Mouse (Mus musculus) heart, adult 8-10 months (tissue): ENCODE results near the gene Umad1. TPM values are rescaled to one million over a fixed set of nuclear protein-coding genes. Genes with fewer than 3 reads are reported as not detected.

Experiments used
- total RNA-seq, 4 experiments: library from RNA; stranded (reverse); gene quantifications; 2 replicates each; pipeline ENCODE4 v1.2.4; 2022

The Umad1 gene
- total RNA-seq, 4 experiments from 2014 or later: 11.8 to 14.6 (median 13.0) TPM

Other genes with a start within 250 kb of the Umad1 start
- gene Col28a1, start 66.7 kb upstream of the Umad1 start, total RNA-seq: under 1 TPM; 0.16 to 0.50 (median 0.30) TPM
- gene Mios, start 50.1 kb upstream of the Umad1 start, total RNA-seq: 10 to 100 TPM; 17.6 to 19.0 (median 18.5) TPM
- gene Rpa3, start 115 bp upstream of the Umad1 start, total RNA-seq: 10 to 100 TPM; 16.5 to 23.1 (median 21.4) TPM
- under 1 TPM in 1 of 4 experiments, not detected in 3; 0.41 TPM for gene Gm45062, start 162 bp downstream of the Umad1 start, total RNA-seq